Comparison of ENCODE assay signal across 22 mouse cellular contexts in genomic region chr9:3345136-3345535, GRCm38 (mm10). TPM values are rescaled to one million over a fixed set of nuclear protein-coding genes. Genes with fewer than 3 reads are reported as not detected.
DNase-seq lines count a peak whose midpoint lies in the region; ATAC-seq and TF ChIP-seq lines count a peak whose summit lies in the region.
"Had no signal": no experiment of that assay in that cellular context is flagged by ENCODE, and none has a peak within 500 bp of the region (broad histone marks: within the 10 kb centered on the region; RNA-seq: fewer than 3 reads in every experiment).

No protein-coding gene starts in this region.

- H3K9ac ChIP-seq in MEL (ENCODE audit: control insufficient read depth, low read depth, low read length, poor library complexity, severe bottlenecking) = no peak overlapping the region
- peak overlapping the region; percentile 27; the same call in 1 of the 2 replicates for H3K9ac ChIP-seq in liver, embryonic 15.5 days
- H3K9ac ChIP-seq: midbrain, embryonic 15.5 days; neural tube, embryonic 15.5 days had no signal

- H3K36me3 ChIP-seq in MEL (ENCODE audit: control insufficient read depth in 1 of 2, insufficient read depth in 2 of 2, low read length in 2 of 2) = peaks cover 33 to 76% of the 10 kb centered on the region in 2 experiments
- H3K36me3 ChIP-seq in liver, embryonic 15.5 days (replicated peaks) = peaks cover 53% of the 10 kb centered on the region

- ATAC-seq in erythroid progenitor cell, adult 5-6 weeks (replicated peaks; ENCODE audit: low FRiP score, poor library complexity, severe bottlenecking) = 0 out of 2 replicates have a peak, but pooled peaks have one; percentile 20
- ATAC-seq in liver, embryonic 15.5 days (ENCODE audit: insufficient read depth) = peak; percentile 18; the same call in 1 of the 2 replicates
- ATAC-seq: forebrain, embryonic 16.5 days; midbrain, embryonic 15.5 days had no signal

- no peaks in the 10 kb centered on the region for H3K9me3 ChIP-seq in MEL (replicated peaks; ENCODE audit: insufficient read depth, low read length)
- no peaks in the 10 kb centered on the region for H3K9me3 ChIP-seq in liver, embryonic 15.5 days (replicated peaks)
- H3K9me3 ChIP-seq: heart, embryonic 10.5 days; hindbrain, embryonic 10.5 days; midbrain, embryonic 15.5 days; neural tube, embryonic 15.5 days had no signal

- TF ChIP-seq RAD21 in MEL (IDR thresholded peaks at IDR 0.05; ENCODE audit: low read depth, low read length) = no peak

- H3K4me1 ChIP-seq in MEL (ENCODE audit: control insufficient read depth in 1 of 2, insufficient read depth in 2 of 2, low read length in 2 of 2) = peaks cover 6 to 16% of the 10 kb centered on the region in 2 experiments
- H3K4me1 ChIP-seq in liver, embryonic 15.5 days (replicated peaks) = peaks cover 28% of the 10 kb centered on the region
- H3K4me1 ChIP-seq: heart, embryonic 10.5 days; hindbrain, embryonic 10.5 days; midbrain, embryonic 15.5 days; neural tube, embryonic 15.5 days had no signal

- peak overlapping the region; percentile 28; the same call in 1 of the 2 replicates for H3K27ac ChIP-seq in MEL (ENCODE audit: control insufficient read depth, low read depth, low read length)
- peak overlapping the region; percentile 87 for H3K27ac ChIP-seq in liver, embryonic 15.5 days (replicated peaks)
- H3K27ac ChIP-seq: heart, embryonic 10.5 days; hindbrain, embryonic 10.5 days; midbrain, embryonic 15.5 days; neural tube, embryonic 15.5 days had no signal

- no peak overlapping the region for H3K4me3 ChIP-seq in MEL (ENCODE audit: control insufficient read depth in 1 of 2, insufficient read depth in 1 of 2, low read depth in 2 of 2, low read length in 2 of 2)
- no peak overlapping the region for H3K4me3 ChIP-seq in liver, embryonic 15.5 days (replicated peaks)
- H3K4me3 ChIP-seq: erythroblast, embryonic 14.5 days; heart, embryonic 10.5 days; hindbrain, embryonic 10.5 days; midbrain, embryonic 15.5 days; neural tube, embryonic 15.5 days had no signal

- H3K27me3 ChIP-seq in MEL (ENCODE audit: control insufficient read depth in 1 of 2, insufficient read depth in 2 of 2, low read length in 2 of 2) = no peaks in the 10 kb centered on the region
- H3K27me3 ChIP-seq in liver, embryonic 15.5 days = no peaks in the 10 kb centered on the region
- H3K27me3 ChIP-seq: midbrain, embryonic 15.5 days; neural tube, embryonic 15.5 days had no signal

- TF ChIP-seq POLR2A in MEL (IDR thresholded peaks at IDR 0.05; ENCODE audit: control insufficient read depth in 1 of 2, insufficient read depth in 1 of 2, low read depth in 1 of 2, low read length in 2 of 2, poor library complexity in 1 of 2) = no peak

- no peak for TF ChIP-seq EP300 in MEL (IDR thresholded peaks at IDR 0.05; ENCODE audit: low read depth in 1 of 2, low read length in 2 of 2)

- TF ChIP-seq CTCF in MEL (IDR thresholded peaks at IDR 0.05 in 2 of 3, conservative IDR thresholded peaks at IDR 0.05 in 1 of 3; ENCODE audit: control insufficient read depth in 1 of 3, insufficient read depth in 1 of 3, low read depth in 2 of 3, low read length in 3 of 3, poor library complexity in 1 of 3, severe bottlenecking in 1 of 3) = no peak

- H3K4me2 ChIP-seq in liver, embryonic 15.5 days = no peak overlapping the region
- H3K4me2 ChIP-seq: midbrain, embryonic 15.5 days; neural tube, embryonic 15.5 days had no signal

- DNase-seq in MEL (ENCODE audit: low read depth, low spot score) = peak; percentile 45
- peak; percentile 75 for DNase-seq in adrenal gland, adult 8-10 months
- DNase-seq in thymus, postnatal 10 days (ENCODE audit: low spot score in 2 of 2) = no peak
- no peak for DNase-seq in lung, postnatal 25 days (ENCODE audit: low spot score)
- DNase-seq in layer of hippocampus, adult 9-10 months (ENCODE audit: low spot score) = no peak
- DNase-seq: B cell, adult 2 months; cerebellum, adult 9-10 months; gastrocnemius, postnatal 36 days; left cerebral cortex, postnatal 4 days; lung, adult 2 months; lung, postnatal 36 days; right cerebral cortex, postnatal 14 days; spleen, adult 18-20 months; thymus, adult 18-20 months had no signal

- H3K79me2 ChIP-seq in MEL (ENCODE audit: control insufficient read depth, insufficient read depth, low read length, poor library complexity) = peaks cover 5% of the 10 kb centered on the region

TF ChIP-seq in MEL, 35 proteins besides CTCF, POLR2A, EP300 and RAD21:
- TF ChIP-seq ZMIZ1 (IDR thresholded peaks at IDR 0.05; ENCODE audit: low read depth, low read length) = no peak
- no peak for TF ChIP-seq ZKSCAN1 (IDR thresholded peaks at IDR 0.05; ENCODE audit: low read depth, low read length)
- TF ChIP-seq NELFE (IDR thresholded peaks at IDR 0.05; ENCODE audit: low read depth, low read length) = no peak
- no peak for TF ChIP-seq MYC (IDR thresholded peaks at IDR 0.05; ENCODE audit: low read depth, low read length)

RNA-seq across cellular contexts. Expression of gene Alkbh8, which starts 10.2 kb away (rescaled TPM):
- 24.6 and 27.3 TPM in 2 replicates for total RNA-seq in MEL (2012; rRNA removed)
- polyA plus RNA-seq in MEL (2012; ENCODE audit: insufficient read depth in 1 of 2, insufficient read length in 2 of 2, low read depth in 1 of 2, low replicate concordance in 2 of 2, missing spikeins in 1 of 2) = 10 to 100 TPM; 29.1 to 47.3 TPM
- total RNA-seq in adrenal gland, adult 8-10 months (2022) = 10 to 100 TPM; 23.2 to 27.7 (median 24.4) TPM
- total RNA-seq in erythroid progenitor cell, adult 5-6 weeks (2015; ENCODE audit: low replicate concordance) = 19.5 and 19.7 TPM in 2 replicates
- 28.4 and 29.0 TPM in 2 replicates for total RNA-seq in erythroid progenitor cell, adult 5-6 weeks (2017; ENCODE audit: low replicate concordance)
- 16.7 and 17.4 TPM in 2 replicates for polyA plus RNA-seq in liver, embryonic 15.5 days (2015; fragmentation: Nextera tagmentation; extraction: Ambion mirVana)

RNA-seq across cellular contexts. Expression of gene Cwf19l2, which starts 58.3 kb away (rescaled TPM):
- 18.8 and 21.1 TPM in 2 replicates for total RNA-seq in MEL (2012; rRNA removed)
- polyA plus RNA-seq in MEL (2012; ENCODE audit: insufficient read depth in 1 of 2, insufficient read length in 2 of 2, low read depth in 1 of 2, low replicate concordance in 2 of 2, missing spikeins in 1 of 2) = 10 to 100 TPM in 1 of 2 experiments, not detected in 1; 17.4 TPM
- total RNA-seq in adrenal gland, adult 8-10 months (2022) = 10 to 100 TPM; 27.7 to 51.5 (median 37.5) TPM
- total RNA-seq in erythroid progenitor cell, adult 5-6 weeks (2015; ENCODE audit: low replicate concordance) = 11.3 and 16.9 TPM in 2 replicates
- total RNA-seq in erythroid progenitor cell, adult 5-6 weeks (2017; ENCODE audit: low replicate concordance) = 12.7 and 28.8 TPM in 2 replicates
- polyA plus RNA-seq in liver, embryonic 15.5 days (2015; fragmentation: Nextera tagmentation; extraction: Ambion mirVana) = 3.3 and 3.7 TPM in 2 replicates

Comparison
In these comparisons a context has a peak if more than half of its experiments do, and no peak if none do; other contexts are left out.
1. DNase-seq: peak in MEL (single experiment) and adrenal gland, adult 8-10 months (single experiment); none in thymus, postnatal 10 days (0 of 2), lung, postnatal 25 days (single experiment) and layer of hippocampus, adult 9-10 months (single experiment).